7 mouse cellular contexts compared by ENCODE assay signal in genomic region chr7:30321539-30322284, GRCm38 (mm10). TPM values are rescaled to one million over a fixed set of nuclear protein-coding genes. Genes with fewer than 3 reads are reported as not detected.
DNase-seq lines count a peak whose midpoint lies in the region; ATAC-seq lines count a peak whose summit lies in the region.

Gene E130208F15Rik (plus strand): TSS chr7:30321740.

- WGBS in hindbrain, embryonic 14.5 days: under 1% methylated on average over 58 of the region's 63 CpGs

- no peaks in the 10 kb centered on the region for H3K27me3 ChIP-seq in hindbrain, embryonic 14.5 days (ENCODE audit: control insufficient read depth, insufficient read depth, low read length)

- H3K9me3 ChIP-seq in hindbrain, embryonic 14.5 days (ENCODE audit: control insufficient read depth, low read length): no peaks in the 10 kb centered on the region

- peak within 1 kb of the TSS; percentile 85 for H3K4me2 ChIP-seq in hindbrain, embryonic 14.5 days (replicated peaks)

- peak within 1 kb of the TSS; percentile 75 for H3K4me3 ChIP-seq in hindbrain, embryonic 14.5 days (replicated peaks; ENCODE audit: low read length)

- H3K36me3 ChIP-seq in hindbrain, embryonic 14.5 days (replicated peaks; ENCODE audit: control insufficient read depth, insufficient read depth): no peaks in the 10 kb centered on the region; the same call in 1 of the 2 replicates

- DNase-seq in ZHBTc4 (ENCODE audit: low read depth, low spot score): peak; percentile 90
- peak; percentile 75 to 77 for DNase-seq in cerebellum, postnatal 10 days
- peak; percentile 55 to 61 for DNase-seq in frontal cortex, postnatal 14 days (ENCODE audit: low spot score in 2 of 2)
- DNase-seq in hindbrain, embryonic 14.5 days (ENCODE audit: low spot score): peak; percentile 33
- DNase-seq in left cerebral cortex, adult 8-10 months (ENCODE audit: low spot score in 2 of 2): peak; percentile 64 to 74
- DNase-seq in right cerebral cortex, postnatal 25 days: peak; percentile 64

- peak; percentile 63; the same call in 1 of the 2 replicates for ATAC-seq in hindbrain, embryonic 14.5 days (ENCODE audit: low FRiP score)
- peak; percentile 42 for ATAC-seq in megakaryocyte, adult 5-6 weeks (ENCODE audit: poor library complexity, severe bottlenecking)

- H3K4me1 ChIP-seq in hindbrain, embryonic 14.5 days (replicated peaks; ENCODE audit: control insufficient read depth, insufficient read depth, low read length): peaks cover 18% of the 10 kb centered on the region

- H3K9ac ChIP-seq in hindbrain, embryonic 14.5 days: peak within 1 kb of the TSS; percentile 87

- H3K27ac ChIP-seq in hindbrain, embryonic 14.5 days: peak within 1 kb of the TSS; percentile 78

RNA-seq across cellular contexts. Expression of gene E130208F15Rik, which starts in this region (rescaled TPM):
- not detected in 2 replicates for polyA plus RNA-seq in hindbrain, embryonic 14.5 days (2014; fragmentation: Nextera tagmentation; extraction: Ambion mirVana)
- total RNA-seq in left cerebral cortex, adult 8-10 months (2022): under 1 TPM in 3 of 4 experiments, not detected in 1; 0.34 to 0.87 (median 0.48) TPM
- total RNA-seq in megakaryocyte, adult 5-6 weeks (2015): 0.11 TPM in 1 of 2 replicates, not detected in the other
- 0.57 and 0.88 TPM in 2 replicates for total RNA-seq in megakaryocyte, adult 5-6 weeks (2017)

Comparison
In these comparisons a context has a peak if more than half of its experiments do, and no peak if none do; other contexts are left out.
1. Peak in every context shown above with its lines: DNase-seq, ATAC-seq, H3K4me3 ChIP-seq and H3K27ac ChIP-seq.
2. Peak in DNase-seq, ATAC-seq, H3K4me3 ChIP-seq, H3K27ac ChIP-seq, H3K9ac ChIP-seq and H3K4me2 ChIP-seq in hindbrain, embryonic 14.5 days; RNA of the gene not detected or under 1 TPM.
3. Peak in DNase-seq in left cerebral cortex, adult 8-10 months; RNA of the gene not detected or under 1 TPM.
4. Peak in ATAC-seq in megakaryocyte, adult 5-6 weeks; RNA of the gene not detected or under 1 TPM.
5. DNase-seq: peak in every context shown above with its lines; median percentile 90 in ZHBTc4; 76 in cerebellum, postnatal 10 days; 69 in left cerebral cortex, adult 8-10 months; 64 in right cerebral cortex, postnatal 25 days; 58 in frontal cortex, postnatal 14 days; 33 in hindbrain, embryonic 14.5 days.